Mouse (Mus musculus): ENCODE results near the gene Ptprn2. TPM values are rescaled to one million over a fixed set of nuclear protein-coding genes. Genes with fewer than 3 reads are reported as not detected.

Gene Ptprn2
- polyA plus RNA-seq, 1 experiment from 2014 or later: 0.13 TPM

GRCm38 (mm10) chr12:117153671-117154355 is 668.3 kb downstream of the Ptprn2 start:
- peak overlapping the region; percentile 64 for H3K4me3 ChIP-seq
- peak; percentile 56 for ATAC-seq (replicated peaks; ENCODE audit: insufficient number of reproducible peaks, insufficient read depth, low FRiP score, low read depth)
- peak overlapping the region; percentile 33; the same call in 1 of the 2 replicates for H3K9ac ChIP-seq
- H3K4me1 ChIP-seq (replicated peaks): peaks cover 21% of the 10 kb centered on the region
- peaks cover 95% of the 10 kb centered on the region for H3K27me3 ChIP-seq
- H3K9me3 ChIP-seq (replicated peaks): no peaks in the 10 kb centered on the region
- H3K4me2 ChIP-seq: peak overlapping the region; percentile 95
- no peaks in the 10 kb centered on the region for H3K36me3 ChIP-seq
- no peak overlapping the region for H3K27ac ChIP-seq
- under 1% methylated on average over 61 of the region's 73 CpGs for WGBS

- Histone ChIP-seq H3K4me1 (replicated peaks) (peaks cover 22% of the 10 kb centered on the region), H3K36me3 (no peaks in the 10 kb centered on the region), H3K27me3 (peaks cover 97% of the 10 kb centered on the region), H3K9ac (peak overlapping the region; percentile 33; the same call in 1 of the 2 replicates), H3K4me2 (peak overlapping the region; percentile 95), H3K4me3 (peak overlapping the region; percentile 64), H3K9me3 (replicated peaks) (no peaks in the 10 kb centered on the region), H3K27ac (no peak overlapping the region)
- 2% methylated on average over 27 of the region's 27 CpGs for WGBS
- ATAC-seq (replicated peaks; ENCODE audit: insufficient number of reproducible peaks, insufficient read depth, low FRiP score, low read depth): no peak
These were observed 669.1 kb downstream of the Ptprn2 start for GRCm38 (mm10) chr12:117154356-117155243.

- H3K9ac ChIP-seq: no peak overlapping the region
- H3K4me2 ChIP-seq: peak overlapping the region; percentile 95; the same call in 1 of the 2 replicates
- H3K4me1 ChIP-seq (replicated peaks): peaks cover 32% of the 10 kb centered on the region
- no peak overlapping the region for H3K27ac ChIP-seq
- no peaks in the 10 kb centered on the region for H3K9me3 ChIP-seq (replicated peaks)
- no peak for ATAC-seq (replicated peaks; ENCODE audit: insufficient number of reproducible peaks, insufficient read depth, low FRiP score, low read depth)
- 7% methylated on average over 33 of the region's 33 CpGs for WGBS
- H3K4me3 ChIP-seq: no peak overlapping the region
- H3K36me3 ChIP-seq: no peaks in the 10 kb centered on the region
- peaks cover 99% of the 10 kb centered on the region for H3K27me3 ChIP-seq
These were observed 670.0 kb downstream of the Ptprn2 start for GRCm38 (mm10) chr12:117155307-117156220.

- Histone ChIP-seq H3K27ac (no peak overlapping the region), H3K9ac (no peak overlapping the region), H3K36me3 (no peaks in the 10 kb centered on the region), H3K4me3 (no peak overlapping the region), H3K4me2 (no peak overlapping the region), H3K9me3 (replicated peaks) (no peaks in the 10 kb centered on the region), H3K4me1 (replicated peaks) (peaks cover 30% of the 10 kb centered on the region), H3K27me3 (peaks cover 99% of the 10 kb centered on the region)
- WGBS: 49% methylated on average over 5 of the region's 5 CpGs
- no peak for ATAC-seq (replicated peaks; ENCODE audit: insufficient number of reproducible peaks, insufficient read depth, low FRiP score, low read depth)
These were observed 670.7 kb downstream of the Ptprn2 start for GRCm38 (mm10) chr12:117156256-117156655.

GRCm38 (mm10) chr12:117156786-117157185 is 671.3 kb downstream of the Ptprn2 start:
- Histone ChIP-seq H3K9ac (no peak overlapping the region), H3K27me3 (peaks cover 99% of the 10 kb centered on the region), H3K4me1 (replicated peaks) (peaks cover 29% of the 10 kb centered on the region), H3K27ac (no peak overlapping the region), H3K36me3 (no peaks in the 10 kb centered on the region), H3K4me3 (no peak overlapping the region), H3K9me3 (replicated peaks) (no peaks in the 10 kb centered on the region), H3K4me2 (no peak overlapping the region)
- no peak for ATAC-seq (replicated peaks; ENCODE audit: insufficient number of reproducible peaks, insufficient read depth, low FRiP score, low read depth)
- WGBS: 78% methylated on average over 3 of the region's 3 CpGs

GRCm38 (mm10) chr12:117157249-117157648 is 671.7 kb downstream of the Ptprn2 start:
- ATAC-seq (replicated peaks; ENCODE audit: insufficient number of reproducible peaks, insufficient read depth, low FRiP score, low read depth): no peak
- Histone ChIP-seq H3K27ac (no peak overlapping the region), H3K4me2 (no peak overlapping the region), H3K9ac (no peak overlapping the region), H3K4me1 (replicated peaks) (peaks cover 29% of the 10 kb centered on the region), H3K9me3 (replicated peaks) (no peaks in the 10 kb centered on the region), H3K27me3 (peaks cover 99% of the 10 kb centered on the region), H3K36me3 (no peaks in the 10 kb centered on the region), H3K4me3 (no peak overlapping the region)
- WGBS: 75% methylated on average over 2 of the region's 2 CpGs

GRCm38 (mm10) chr12:117157660-117158386 is 672.3 kb downstream of the Ptprn2 start:
- Histone ChIP-seq H3K36me3 (no peaks in the 10 kb centered on the region), H3K27me3 (peaks cover 97% of the 10 kb centered on the region), H3K9me3 (replicated peaks) (no peaks in the 10 kb centered on the region), H3K4me3 (no peak overlapping the region), H3K27ac (no peak overlapping the region), H3K9ac (no peak overlapping the region), H3K4me1 (replicated peaks) (peaks cover 27% of the 10 kb centered on the region), H3K4me2 (no peak overlapping the region)
- WGBS: 20% methylated on average over 9 of the region's 9 CpGs
- ATAC-seq (replicated peaks; ENCODE audit: insufficient number of reproducible peaks, insufficient read depth, low FRiP score, low read depth): no peak

- Histone ChIP-seq H3K9ac (no peak overlapping the region), H3K4me3 (peak overlapping the region; percentile 40; the same call in 1 of the 2 replicates), H3K9me3 (replicated peaks) (no peaks in the 10 kb centered on the region), H3K36me3 (no peaks in the 10 kb centered on the region), H3K27me3 (peaks cover 89% of the 10 kb centered on the region), H3K27ac (no peak overlapping the region), H3K4me1 (replicated peaks) (peaks cover 18% of the 10 kb centered on the region), H3K4me2 (peak overlapping the region; percentile 62)
- no peak for ATAC-seq (replicated peaks; ENCODE audit: insufficient number of reproducible peaks, insufficient read depth, low FRiP score, low read depth)
- WGBS: 17% methylated on average over 17 of the region's 17 CpGs
These were observed 673.6 kb downstream of the Ptprn2 start for GRCm38 (mm10) chr12:117158950-117159668.

GRCm38 (mm10) chr12:117159669-117160210 is 674.2 kb downstream of the Ptprn2 start:
- peak overlapping the region; percentile 40 for H3K4me3 ChIP-seq
- no peak overlapping the region for H3K9ac ChIP-seq
- peaks cover 14% of the 10 kb centered on the region for H3K4me1 ChIP-seq (replicated peaks)
- WGBS: 7% methylated on average over 15 of the region's 15 CpGs
- H3K27ac ChIP-seq: no peak overlapping the region
- H3K4me2 ChIP-seq: peak overlapping the region; percentile 62
- H3K36me3 ChIP-seq: no peaks in the 10 kb centered on the region
- peaks cover 85% of the 10 kb centered on the region for H3K27me3 ChIP-seq
- ATAC-seq (replicated peaks; ENCODE audit: insufficient number of reproducible peaks, insufficient read depth, low FRiP score, low read depth): no peak
- no peaks in the 10 kb centered on the region for H3K9me3 ChIP-seq (replicated peaks)
